Mouse (Mus musculus) stomach, postnatal 0 days (tissue): ENCODE data around the gene Crybb3.
A peak's percentile ranks its signal among the peaks of the same experiment; 100 is the strongest.

Source experiments
- CTCF ChIP-seq: IDR thresholded peaks from 2 replicates; pipeline ENCODE4 v1.5.1; 2016; ENCODE audit warnings: antibody characterized with exemption, low read depth, mild to moderate bottlenecking, moderate library complexity
- EP300 ChIP-seq: optimal IDR thresholded peaks from 2 replicates; pipeline ENCODE3; 2016; ENCODE audit warnings: antibody characterized with exemption

GRCm38 (mm10) chr5:113078686-113079085 is 2.7 kb downstream of the Crybb3 start:
- TF ChIP-seq CTCF (peak; percentile 69), EP300 (no peak)
